Mouse (Mus musculus): ENCODE measurements around the gene Sco1.
A peak's percentile ranks its signal among the peaks of the same experiment; 100 is the strongest.
"Not testable (repeated sequence)": the region's sequence is repeated elsewhere in the genome, so short reads cannot be mapped to it uniquely, and the experiment has no call there.

Gene Sco1

DNA sequence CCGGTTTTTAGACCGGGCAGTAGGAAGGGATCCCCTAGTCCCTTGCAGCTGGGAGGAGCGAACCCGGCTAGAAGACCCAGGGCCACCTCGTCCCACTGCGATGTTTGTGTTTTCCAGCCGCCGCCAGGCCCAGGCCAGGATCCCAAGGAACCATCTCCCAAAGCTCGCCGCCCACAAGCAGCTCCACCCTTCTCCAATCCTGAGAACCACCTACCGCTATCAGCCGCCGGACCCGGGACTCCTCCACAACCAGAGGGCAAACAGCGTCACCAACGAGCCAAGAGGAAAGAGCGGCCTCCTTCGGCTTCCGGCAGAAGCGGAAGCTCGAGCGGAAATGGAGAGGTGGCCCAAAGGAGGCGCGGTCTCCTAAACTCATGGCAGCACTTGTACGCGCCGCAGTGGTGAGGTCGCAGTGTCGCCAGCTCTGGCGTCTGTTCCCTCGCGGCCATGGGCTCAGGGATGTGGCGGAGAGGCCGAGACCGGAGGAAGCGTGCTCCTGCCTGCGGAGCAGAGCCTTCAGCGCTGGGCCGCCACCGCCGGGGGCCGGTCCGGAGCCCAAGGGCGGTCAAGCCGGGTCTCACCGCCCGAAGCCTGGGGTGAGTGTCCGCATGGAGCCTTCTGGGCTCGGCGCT lies at the start of gene Sco1, which contains the start of gene Adprm:
Gene Sco1 (plus strand): TSS at position 350 of the 632 bp plus-strand sequence.
Gene Adprm (minus strand): TSS at position 274 of the 632 bp plus-strand sequence.
- DNase-seq (ENCODE audit: low read depth in 1 of 2, low spot score in 2 of 2) = peak; percentile 52 to 63

DNA sequence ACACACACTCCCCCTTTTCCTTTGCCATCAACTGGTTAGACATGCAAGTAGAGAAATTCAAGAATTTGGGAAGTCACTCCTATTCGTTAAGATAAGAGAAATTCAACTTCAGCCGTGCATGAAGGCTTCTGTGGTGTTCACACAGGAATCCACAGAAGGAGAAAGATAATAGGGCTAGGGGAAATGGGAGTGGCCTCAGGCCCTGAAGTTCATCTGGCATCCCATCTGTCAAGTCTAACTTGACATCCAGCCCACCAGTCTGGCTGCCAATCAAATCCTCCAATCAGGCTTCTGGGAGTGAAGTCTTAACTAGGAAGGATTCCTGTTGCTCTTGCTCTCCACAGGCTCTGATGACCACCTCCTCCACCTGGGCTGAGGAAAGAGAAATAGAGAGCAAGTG lies 49.6 kb upstream of the Sco1 start:
- DNase-seq (ENCODE audit: low read depth in 1 of 2, low spot score in 2 of 2) = no peak

DNA sequence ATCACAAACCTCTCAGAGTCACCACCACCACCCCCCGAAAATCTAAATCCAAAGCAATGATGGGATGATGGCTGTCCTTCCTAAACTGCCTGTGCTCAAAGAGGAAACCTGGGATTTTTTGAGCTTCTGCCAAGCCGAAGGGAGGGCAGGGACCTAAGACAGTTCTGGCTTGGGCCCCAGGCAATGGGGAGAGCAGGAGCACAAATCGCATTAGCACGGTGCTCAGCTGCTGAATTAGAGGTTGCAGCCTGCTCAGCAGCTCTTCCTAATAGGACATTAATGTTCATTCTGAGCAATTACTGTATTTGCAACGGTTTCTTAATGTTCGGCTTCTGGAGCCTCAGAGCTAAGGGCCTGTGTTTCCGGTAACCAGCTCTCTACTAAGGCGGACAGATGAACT lies 44.5 kb upstream of the Sco1 start:
- DNase-seq (ENCODE audit: low read depth in 1 of 2, low spot score in 2 of 2) = no peak

DNA sequence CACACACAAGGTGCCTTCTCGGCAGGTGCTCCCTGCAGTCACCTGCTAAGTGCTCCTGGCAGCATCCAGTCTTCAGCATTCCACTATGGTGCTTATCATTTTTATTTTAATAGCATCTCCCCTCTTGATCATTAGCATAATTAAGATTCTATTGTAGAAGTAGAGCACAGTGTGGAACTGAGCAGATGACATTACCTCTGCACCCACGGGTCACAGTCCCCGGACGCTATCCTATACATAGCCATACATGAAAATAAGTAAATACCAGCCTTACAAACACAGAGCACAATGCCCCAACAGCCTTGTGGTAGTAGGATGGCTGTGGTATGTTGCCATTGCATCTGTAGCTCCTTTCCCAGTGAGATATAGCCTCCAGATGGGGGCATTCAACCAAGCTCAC lies 43.9 kb upstream of the Sco1 start:
- DNase-seq (ENCODE audit: low read depth in 1 of 2, low spot score in 2 of 2) = no peak

DNA sequence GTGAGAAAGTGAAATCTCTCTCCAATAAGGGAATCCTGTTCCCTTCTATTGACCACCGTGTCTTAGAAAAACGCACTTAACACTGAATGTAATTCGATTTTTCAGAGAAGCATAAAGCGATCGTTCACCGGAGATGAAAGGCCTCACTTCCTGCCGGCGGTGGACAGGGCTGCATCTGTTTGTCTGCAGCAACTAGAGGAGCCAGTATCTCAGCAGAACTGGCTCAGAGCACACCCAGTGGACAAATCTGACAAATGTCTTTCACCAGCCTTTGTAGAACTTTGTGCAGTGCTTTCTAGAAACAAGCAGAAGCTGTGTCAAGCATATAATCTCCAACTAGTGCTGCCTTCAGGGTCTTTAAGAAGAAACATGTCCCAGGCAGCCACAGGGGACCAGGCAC lies 42.0 kb upstream of the Sco1 start:
- DNase-seq (ENCODE audit: low read depth in 1 of 2, low spot score in 2 of 2) = no peak

DNA sequence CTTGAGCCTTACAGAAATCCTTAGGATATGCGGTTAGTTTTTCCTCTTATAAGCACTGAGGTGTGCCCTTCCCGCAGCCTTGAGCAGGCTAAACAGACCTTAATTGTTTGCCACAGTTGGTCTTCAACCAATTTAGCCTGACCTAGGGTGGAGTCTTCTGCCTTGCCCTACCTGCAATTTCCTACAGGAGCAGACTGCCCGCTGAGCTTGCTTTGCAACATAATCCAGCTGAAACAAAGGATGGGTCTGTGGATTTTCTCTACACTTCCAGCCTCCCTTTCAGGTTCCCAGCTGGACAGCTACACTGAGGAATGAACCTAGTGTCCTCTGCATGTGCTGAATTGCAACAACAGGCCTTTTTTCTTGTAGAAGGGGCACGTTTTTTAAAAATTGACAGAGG lies 40.8 kb upstream of the Sco1 start:
- DNase-seq (ENCODE audit: low read depth in 1 of 2, low spot score in 2 of 2) = no peak

DNA sequence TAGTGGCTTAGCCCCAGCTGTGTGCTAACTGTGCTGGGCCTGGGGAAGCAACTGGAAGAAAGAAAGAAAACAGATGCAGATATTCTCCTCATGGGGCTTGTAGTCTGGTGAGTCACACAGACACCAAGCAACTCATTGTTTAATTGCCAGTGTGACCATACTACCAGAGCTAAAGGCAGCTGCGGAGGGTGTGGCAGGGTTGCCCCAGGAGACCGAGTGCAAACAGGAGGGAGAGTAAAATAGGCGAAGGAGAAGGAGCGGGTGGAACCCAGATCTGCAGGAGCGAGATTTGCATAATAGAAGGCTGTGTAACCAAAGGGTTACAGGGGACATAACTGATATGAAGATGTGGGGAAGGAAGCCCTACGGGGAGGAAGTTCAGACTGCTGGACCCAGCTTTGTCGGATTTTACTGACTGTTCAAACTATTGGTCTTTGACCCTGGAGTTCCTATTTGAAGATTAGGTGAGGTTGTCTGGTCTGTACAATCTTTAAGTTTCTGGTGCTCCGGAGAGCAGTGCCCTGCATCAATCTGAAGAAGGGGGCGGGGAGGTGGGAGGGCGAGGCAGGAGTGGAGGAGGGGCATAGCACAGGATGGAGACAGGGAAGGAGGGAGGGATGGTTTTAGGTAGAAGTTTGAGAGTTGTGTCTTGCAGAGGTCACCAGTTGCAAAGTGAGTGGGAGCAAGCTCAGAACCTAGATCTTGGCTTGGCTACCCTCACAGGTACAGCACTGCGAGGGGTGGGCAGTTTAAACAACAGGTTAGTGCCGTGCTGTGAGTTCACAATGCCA lies 34.5 kb upstream of the Sco1 start:
- no peak for DNase-seq (ENCODE audit: low read depth in 1 of 2, low spot score in 2 of 2)

DNA sequence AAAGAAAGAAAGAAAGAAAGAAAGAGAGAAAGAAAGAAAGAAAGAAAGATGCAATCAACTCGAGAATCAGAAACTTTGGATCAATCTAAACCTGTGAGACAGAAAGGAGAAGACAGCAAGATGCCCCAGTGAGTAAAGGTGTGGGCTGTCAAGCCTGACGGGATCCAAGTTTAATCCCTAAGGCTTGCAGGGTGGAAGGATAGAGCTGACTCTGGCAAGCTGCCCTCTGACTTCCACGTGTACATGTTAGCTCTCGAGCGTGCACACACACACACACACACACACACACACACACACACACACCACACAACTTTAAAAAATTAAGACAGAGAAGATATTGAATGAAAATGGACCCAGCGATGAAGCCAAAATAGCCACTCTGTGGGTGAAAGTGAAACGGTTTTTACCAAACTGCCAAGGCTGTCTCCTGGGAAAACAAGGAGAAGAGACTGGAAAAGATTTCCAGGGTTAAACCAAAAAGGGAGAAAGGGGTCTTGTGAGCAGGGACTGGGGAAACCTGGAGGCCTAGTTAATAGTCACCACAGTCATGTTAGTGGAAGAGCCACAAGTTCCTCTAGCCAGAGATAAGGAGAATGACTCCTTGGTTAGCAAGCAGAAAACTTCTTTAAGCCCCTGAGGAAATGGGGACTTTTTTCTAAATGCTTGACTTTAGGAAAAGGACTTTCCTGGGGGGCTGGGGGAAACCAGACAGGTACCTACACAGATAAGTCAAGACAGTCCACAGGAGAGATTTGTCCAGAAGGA lies 32.6 kb upstream of the Sco1 start:
- DNase-seq (ENCODE audit: low read depth in 1 of 2, low spot score in 2 of 2) = no peak

DNA sequence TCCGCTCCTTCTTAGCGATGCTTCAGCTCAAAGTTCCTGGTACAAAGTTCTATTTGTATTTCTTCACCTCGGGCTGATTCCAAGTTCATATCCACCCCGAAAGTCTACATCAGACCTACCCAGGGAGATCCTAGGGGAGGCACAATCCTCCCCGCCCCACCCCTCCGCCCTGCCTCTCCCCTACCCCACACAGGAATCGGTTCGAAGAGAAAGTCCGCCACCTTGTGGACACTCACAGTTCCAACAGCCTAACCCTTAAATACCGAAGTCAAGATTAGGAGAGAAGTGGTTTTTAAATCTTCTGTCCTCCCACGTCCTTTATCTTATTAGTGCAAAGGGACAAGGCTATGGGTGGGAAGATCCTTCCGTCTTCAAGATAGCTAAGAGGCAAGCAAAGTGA lies 31.5 kb upstream of the Sco1 start:
- DNase-seq (ENCODE audit: low read depth in 1 of 2, low spot score in 2 of 2) = no peak

DNA sequence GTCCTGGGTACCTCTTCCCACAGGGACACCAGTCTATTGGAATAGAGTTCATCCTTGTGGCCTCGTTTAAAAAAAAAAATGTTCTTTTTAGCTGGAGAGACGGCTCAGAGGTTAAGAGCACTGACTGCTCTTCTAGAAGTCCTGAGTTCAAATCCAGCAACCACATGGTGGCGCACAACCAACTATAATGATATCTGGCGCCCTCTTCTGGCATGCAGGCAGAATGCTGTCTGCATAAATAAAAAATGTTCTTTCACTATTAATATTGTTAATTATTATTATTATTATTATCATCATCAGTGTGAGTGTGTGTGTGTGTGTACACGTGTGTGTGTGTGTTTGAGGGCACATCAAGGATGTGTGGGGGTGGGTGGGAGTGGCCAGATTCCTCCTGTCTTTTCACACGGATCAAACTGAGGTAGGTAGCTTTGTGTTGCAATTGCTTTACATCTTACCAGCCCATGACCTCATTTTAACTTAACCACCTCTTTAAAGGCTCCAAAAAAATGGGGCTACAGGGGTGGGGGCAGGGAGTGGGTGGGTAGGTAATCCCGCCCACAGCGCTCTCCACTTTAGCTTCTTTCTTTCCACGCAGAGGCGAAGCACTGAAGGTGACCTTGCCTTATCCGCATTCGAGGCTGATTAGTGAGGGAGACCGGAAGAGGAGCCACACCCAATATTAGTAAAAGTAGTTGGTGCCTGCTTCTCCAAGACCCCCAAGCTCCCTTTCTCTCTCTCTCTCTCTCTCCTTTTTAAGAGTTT lies 29.9 kb upstream of the Sco1 start:
- no peak for DNase-seq (ENCODE audit: low read depth in 1 of 2, low spot score in 2 of 2)

DNA sequence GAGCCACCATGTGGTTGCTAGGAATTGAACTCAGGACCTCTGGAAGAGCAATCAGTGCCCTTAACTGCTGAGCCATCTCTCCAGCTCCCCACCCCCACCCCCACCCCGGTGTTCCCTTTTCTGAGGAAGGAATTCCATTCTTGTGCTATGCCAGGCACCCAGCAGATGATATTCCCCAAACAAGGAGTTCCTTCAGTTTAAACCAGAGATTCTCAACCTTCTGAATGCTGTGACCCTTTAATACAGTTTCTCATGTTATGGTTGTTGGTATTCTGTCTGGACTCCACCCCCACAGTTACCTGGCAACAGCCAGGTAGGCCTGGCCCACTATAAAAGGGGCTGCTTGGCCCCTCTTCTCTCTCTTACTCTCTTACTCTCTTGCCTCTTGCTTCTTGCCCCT lies 29.3 kb upstream of the Sco1 start:
- not testable (repeated sequence) for DNase-seq (ENCODE audit: low read depth in 1 of 2, low spot score in 2 of 2)

DNA sequence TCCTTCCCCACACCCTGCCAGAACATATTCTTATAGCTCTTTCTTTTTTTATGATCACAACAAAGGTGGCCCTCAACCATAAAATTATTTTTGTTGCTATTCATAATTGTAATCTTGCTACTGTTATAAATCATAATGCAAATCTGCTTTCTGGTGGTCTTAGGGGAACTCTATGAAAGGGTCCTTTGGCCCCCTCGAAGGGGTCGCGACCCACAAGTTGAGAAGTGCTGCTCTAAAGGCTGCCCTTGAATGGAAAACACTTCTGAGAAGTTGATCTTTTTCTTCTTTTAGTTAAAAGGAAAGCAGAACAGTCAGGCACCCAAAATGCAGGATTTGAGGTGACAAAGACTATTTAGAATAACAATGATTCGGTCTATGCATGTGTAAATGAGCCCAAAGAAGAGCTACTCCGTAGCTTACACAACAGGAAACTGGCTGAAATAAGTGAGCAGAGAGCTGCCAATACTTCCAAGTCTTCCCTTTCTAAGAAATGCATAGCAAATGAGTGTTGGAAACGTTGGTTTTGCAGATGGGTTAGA lies 28.6 kb upstream of the Sco1 start:
- DNase-seq (ENCODE audit: low read depth in 1 of 2, low spot score in 2 of 2) = no peak

DNA sequence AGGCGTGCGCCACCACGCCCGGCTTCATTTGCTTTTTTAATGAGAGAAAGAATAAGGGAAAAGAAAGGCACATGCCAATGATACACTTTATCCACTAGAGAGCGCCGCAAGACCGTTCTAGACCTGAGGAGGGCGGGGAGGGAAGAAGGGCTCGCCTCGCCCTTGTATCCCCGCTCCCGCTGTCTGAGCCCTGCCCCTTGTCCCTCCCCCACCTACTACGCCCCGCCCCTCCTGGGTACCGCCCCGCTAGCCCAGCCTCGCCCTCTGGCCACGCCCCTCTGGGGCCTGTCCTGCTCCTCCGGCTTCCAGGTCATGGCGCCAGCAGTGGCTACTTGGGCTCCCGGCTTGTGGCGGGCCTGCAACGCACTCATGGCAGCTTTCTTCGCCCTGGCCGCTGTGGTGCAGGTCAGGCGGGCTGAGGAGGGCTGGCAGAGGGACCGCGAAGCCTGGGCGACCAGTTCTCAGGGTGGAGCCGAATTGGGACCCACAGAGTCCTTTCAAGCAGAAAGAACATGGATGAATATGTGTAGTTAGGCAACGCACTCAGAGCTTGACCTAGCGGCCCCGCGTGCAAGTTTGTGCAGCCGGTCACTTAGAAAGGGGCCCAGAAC lies 27.5 kb upstream of the Sco1 start, which contains the start of gene Tmem220:
Gene Tmem220 (plus strand): TSS at position 288 of the 611 bp plus-strand sequence.
- DNase-seq (ENCODE audit: low read depth in 1 of 2, low spot score in 2 of 2) = peak; percentile 71 to 81

DNA sequence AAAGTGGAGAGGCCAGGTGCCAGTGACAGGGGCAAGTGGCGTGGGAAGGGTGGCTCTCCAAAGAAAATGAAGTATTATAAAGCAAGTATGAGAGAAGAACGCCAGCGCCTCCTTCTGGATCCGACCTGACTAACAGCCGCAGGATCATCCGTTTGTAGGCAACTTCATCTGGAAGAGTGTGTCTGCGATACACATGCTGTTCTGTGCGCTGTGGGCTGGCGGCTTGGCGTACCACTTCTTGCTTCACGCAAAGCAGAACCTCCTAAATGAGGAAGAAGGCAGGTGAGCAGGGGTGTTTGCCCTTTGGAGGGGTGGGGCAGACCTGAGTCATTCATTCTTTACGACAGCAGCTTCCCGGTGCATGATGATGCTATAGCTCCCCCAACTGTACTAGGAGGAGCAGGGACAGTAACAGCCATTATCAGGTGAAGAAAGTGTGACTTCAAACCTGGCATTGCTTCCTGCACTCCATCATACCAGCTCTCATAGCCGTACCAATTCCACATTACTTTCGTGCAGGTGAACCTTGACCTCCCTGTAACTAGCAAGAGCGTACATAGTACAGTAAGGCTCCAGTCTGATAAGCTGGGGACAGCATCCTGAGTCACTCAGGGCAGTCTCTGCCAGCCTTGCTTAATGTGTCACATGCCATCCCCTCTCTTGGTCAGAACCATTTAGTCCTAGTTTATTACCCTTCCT lies 21.4 kb upstream of the Sco1 start:
- DNase-seq (ENCODE audit: low read depth in 1 of 2, low spot score in 2 of 2) = no peak

DNA sequence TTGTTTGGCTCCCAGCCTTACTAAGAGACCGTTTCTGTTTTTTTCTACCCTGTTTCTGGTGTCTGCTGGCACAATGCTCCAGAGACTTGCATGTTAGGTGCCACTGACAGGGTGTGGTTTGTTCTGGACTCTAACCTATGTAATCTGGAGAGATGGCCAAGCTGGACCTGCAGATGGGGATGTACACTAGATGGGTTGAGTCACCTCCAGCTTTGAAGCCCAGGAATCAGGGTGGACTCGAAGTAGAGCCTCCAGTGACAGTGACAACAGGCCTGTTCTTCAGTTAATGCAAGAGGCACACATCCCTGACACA lies 20.9 kb upstream of the Sco1 start:
- DNase-seq (ENCODE audit: low read depth in 1 of 2, low spot score in 2 of 2) = no peak

DNA sequence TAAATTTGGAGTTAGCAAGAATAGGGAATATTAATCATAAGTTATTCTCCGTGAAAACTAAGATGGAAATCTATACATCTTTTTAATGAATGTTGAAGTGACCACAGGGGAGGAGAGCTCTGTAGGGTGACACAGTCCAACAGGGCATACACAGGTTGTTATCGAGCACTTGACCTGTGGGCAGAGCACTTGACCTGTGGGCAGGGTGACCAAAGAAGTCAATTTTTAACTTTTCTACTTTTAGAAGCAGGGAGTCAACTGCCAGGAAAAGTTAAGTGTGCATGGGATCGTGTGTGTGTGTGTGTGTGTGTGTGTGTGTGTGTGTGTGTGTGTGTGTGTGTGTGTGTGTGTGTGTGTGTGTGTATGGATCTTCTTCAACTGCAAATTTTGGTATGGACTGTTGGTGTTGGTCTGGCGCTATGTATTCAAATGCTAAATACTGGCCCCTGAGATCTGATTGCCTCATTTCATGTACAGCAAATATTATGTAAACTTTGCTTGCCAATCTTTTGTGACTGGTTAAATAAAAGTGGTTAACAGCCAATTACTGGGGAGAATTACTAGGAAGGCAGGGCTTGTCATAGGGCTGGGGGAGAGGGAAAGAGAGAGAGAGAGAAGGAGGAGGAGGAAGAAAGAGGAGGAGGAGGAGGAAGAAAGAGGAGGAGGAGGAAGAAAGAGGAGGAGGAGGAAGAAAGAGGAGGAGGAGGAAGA lies 17.5 kb upstream of the Sco1 start:
- no peak for DNase-seq (ENCODE audit: low read depth in 1 of 2, low spot score in 2 of 2)

DNA sequence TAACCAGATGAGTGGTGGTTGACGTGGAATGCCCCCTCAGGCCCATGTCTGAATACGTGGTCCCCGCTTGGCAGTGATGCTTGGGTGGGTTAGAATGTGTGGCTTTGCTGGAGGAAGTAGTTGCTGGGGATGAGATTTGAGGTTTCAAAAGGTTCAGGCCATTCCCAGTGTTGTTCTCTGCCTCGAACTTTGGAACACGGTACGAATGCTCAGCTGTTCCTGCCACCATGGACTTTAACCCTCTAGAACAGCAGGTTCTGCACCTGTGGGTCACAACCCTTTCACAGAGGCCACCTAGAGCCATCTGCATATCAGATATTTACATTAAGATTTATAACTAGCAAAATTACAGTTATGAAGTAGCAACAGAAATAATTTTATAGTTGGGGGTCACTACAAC lies 16.2 kb upstream of the Sco1 start:
- DNase-seq (ENCODE audit: low read depth in 1 of 2, low spot score in 2 of 2) = no peak

DNA sequence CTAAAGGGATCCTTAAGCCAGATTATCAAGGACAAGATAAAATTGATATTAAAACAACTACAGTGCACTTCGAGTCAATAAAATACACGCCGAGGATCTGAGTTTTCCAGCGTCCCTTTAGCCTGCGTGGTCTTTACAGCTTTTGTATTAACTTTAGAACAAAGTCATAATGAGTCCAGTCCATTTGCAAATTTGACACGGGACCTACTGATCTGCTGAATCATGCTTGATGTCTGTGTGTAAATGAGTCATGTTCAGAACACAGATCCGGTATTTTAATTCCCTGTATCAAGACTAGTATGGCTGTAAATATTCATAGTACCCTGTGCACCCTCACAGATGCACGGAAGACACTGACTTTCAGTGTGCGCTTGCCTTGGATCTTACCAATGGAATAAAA lies 15.6 kb upstream of the Sco1 start:
- DNase-seq (ENCODE audit: low read depth in 1 of 2, low spot score in 2 of 2) = no peak

DNA sequence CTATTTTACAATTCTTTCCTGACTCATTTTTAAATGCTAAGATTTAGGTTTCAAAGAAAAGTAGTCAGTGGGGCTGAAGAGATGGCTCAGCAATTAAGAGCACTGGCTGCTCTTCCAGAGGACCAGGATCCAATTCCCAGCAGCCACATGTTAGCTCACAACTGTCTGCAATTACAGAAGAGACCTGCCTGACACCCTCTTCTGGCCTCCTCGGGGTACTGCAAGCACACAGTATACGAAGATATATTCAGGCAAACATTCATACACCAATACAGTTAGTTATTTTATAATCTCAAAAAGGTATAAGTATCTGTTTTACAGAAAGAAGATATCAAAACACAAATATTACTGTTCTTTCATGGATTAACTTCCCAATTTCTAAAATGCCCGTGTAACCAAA lies 12.7 kb upstream of the Sco1 start:
- no peak for DNase-seq (ENCODE audit: low read depth in 1 of 2, low spot score in 2 of 2)
